Mouse (Mus musculus) heart, postnatal 0 days (tissue): ENCODE results near the gene Olfr157.

Experiments used
- CTCF ChIP-seq: IDR thresholded peaks from 2 replicates; pipeline ENCODE4 v1.5.1; 2016; ENCODE audit warnings: antibody characterized with exemption, control low read depth, low read depth
- EP300 ChIP-seq: IDR thresholded peaks from 2 replicates; pipeline ENCODE4 v1.6.1; 2016; ENCODE audit warnings: antibody characterized with exemption, low read depth

DNA sequence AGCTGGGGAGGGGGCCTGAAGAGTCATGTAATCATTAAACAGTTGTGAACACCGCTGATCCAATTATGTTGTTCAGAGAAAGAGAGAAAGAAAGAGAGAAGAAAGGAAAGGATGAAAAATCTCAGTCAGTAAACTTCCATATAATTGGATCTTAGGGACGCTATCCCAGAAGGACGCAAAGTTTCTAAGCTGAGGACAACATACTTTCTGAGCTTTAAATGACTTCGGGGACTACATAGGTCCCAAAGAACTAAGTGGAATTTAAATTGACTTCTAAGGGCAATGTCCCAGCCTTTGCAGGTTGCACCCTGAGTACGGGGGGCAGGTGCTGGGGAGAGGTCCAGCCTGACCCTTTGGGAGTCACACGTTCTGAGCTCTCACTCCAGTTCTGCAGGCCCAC, 11.3 kb upstream of the Olfr157 start, which contains the start of gene Olfr155:
- TF ChIP-seq CTCF = no peak
- no peak for TF ChIP-seq EP300
